Mouse (Mus musculus) inflammation-experienced regulatory T-cells, adult 16 weeks (primary cell): ENCODE measurements around the gene Dctn3. TPM values are rescaled to one million over a fixed set of nuclear protein-coding genes. Genes with fewer than 3 reads are reported as not detected.

ENCODE experiments used
- polyA plus RNA-seq: library from polyadenylated mRNA; unstranded; fragments of 100-300 nt; shearing (Covaris generic); gene quantifications from one replicate; pipeline ENCODE4 v1.2.1, GENCODE M21; 2017

Gene Dctn3
- 130 TPM for polyA plus RNA-seq

DNA sequence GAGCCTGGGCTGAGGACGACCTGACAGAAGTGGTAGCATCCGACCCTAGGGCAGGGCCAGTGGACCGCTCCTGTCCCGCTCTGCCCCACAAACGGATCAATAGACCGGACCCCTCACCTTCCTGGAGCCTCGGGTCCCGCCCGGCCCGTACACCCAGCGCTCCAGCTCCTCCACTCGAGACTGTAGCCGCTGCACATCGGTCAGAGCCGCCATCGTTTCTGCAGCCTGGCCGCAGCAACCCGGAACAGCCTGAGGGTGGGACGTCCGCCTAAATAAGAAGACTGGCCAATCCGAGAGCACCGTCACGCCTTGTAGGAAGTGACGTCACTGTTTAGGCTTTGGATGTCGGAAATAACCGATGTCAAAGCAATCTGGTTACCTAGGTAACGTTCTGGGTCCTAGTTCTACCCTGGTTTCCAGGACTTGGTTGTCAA, at the start of gene Dctn3:
Gene Dctn3, minus strand, starts transcription at position 253 of the 434 bp plus-strand sequence.

DNA sequence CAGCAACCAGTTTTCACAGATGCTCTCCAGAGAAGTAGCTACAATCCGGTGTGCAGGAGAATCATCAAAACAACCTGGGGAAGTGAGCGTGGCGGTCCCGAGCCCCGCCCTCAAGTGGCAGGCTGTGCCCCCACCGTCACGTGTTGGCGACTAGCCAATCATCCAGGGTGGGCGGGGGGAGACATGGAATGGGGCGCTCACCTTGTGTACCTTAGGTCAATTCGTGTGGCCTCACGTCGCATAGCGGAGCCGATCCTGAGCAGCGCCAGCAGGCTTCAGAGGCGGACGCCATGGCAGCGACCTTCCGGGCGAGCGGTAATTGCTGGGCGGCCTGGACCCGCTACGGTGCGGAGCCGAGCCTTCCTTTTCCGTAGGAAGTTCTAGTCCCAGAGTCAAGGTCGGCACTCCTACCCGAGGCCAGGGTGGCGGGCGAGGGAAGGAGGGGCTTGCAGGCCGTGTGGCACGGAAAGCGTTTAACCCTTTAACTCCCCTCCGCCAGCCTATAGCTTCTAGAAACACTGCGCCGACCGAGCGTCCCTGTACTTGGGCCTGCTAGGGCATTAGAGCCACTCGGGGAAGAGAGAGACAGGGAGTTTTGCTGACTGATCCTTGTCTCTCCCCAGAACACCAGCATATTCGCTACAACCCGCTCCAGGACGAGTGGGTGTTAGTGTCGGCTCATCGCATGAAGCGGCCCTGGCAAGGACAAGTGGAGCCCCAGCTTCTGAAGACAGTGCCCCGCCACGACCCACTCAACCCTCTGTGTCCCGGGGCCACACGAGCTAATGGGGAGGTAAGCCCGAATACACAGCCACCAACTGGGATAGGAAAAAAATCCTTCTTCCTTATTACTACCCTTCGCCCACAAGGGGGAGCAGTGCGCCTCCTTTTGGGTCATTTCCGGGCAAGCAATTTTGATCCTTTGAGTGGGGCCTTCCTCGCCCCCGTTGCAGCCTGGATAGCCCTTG, 32.7 kb upstream of the Dctn3 start, which contains the start of gene Sigmar1:
Gene Sigmar1, minus strand, starts transcription at position 820 of the 968 bp plus-strand sequence.

DNA sequence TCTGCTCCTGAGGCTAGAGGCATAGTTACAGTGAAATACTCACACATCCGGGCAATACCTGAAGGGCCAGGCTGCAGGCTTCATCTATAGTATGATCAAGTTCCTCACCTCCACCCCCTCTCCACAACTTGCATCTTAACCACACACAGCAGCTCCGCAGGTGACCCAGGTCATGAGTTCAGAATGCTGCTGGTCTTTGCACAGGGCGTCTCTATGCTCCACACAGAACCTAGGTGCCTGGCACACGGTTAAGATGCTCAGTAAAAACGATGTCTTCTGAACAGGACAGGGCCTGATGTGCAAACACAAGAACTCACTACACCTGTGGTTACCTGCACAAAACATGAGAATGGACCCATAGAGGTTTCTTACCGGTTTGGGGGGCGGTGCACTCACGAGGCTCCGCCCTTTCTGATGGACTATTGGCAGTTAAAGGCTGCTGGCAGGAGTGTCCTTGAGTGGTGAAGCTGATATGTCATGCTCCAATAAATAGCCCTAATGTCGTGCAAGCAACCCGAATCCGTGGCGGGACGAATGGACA, 31.9 kb upstream of the Dctn3 start, which contains the start of gene Galt:
Gene Galt, plus strand, starts transcription at position 432 of the 541 bp plus-strand sequence.

DNA sequence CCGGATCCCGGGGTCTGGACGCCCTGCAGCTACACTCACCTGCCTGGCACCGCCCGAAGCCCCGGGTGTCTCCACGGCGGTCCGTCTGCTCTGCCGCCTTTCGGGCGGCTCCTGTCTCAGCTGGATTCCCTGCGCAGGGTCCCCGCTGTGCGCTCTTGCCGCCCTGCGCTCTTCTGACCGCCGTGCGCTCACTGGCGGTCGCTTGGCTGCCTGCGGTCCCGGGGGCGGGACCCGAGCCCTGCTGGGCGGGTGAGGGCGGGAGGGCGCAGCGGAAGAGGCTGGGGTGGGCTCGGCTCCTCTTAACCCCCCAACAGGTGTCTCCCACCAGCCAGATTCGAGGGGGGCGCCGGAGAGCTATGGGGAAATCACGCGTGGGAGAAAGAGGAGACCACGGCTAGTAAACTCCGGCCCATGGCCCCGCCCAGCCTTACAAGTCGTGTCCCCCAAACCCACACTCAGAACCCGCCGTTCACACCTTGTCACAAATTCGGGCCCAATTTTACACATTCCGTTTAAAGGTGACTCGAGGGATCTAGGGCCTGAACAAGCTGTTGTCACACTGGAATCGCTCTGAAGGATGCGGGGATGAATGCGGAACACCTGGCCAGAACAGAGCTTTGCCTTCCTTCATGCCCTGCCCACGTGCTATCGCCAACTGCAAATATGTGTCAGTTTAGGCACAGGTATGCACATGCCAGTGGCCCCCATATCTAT, 8.2 kb upstream of the Dctn3 start, which contains the start of gene Arid3c:
Gene Arid3c, minus strand, starts transcription at position 91 of the 714 bp plus-strand sequence.

DNA sequence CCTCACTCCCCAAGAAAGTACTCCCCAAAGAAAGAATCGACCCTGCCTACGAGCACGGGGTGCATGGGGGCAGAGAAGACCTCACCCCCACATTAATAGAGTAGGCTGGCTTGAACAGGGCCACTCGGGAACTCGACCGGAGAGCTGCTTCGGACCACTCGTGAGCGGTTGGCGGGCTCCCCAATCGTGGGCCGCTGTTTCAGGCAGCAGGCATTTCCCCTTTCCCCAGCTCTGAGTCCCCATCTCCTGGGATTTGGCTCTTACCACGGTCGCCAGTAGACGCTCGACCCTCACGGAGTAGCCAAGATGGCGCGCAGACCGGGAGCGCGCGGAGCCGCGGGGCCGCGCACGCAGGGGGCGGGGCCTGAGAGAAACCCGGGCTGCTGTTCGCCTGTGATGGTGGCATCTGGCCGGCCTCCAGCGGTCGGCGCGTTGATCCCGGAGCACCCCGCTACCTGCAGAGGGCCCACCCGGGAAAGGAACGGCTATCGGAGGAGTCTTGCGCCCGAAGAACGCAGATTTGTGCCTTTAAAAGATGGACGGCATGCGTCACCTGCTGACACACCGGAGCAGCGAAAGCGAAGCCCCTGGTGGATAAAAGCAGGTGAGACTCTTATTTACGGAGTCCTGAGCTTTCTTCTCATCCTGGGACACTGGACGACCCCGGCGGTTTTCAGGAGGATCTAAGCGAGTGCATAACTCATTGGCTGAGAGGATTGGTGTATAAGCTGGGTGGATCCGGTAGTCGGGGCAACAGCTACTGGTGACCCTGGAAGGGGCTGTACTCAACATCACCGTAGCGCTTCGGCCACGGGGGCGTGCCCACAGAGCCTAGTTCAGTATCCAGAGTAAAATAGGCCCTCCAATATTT, 9.5 kb downstream of the Dctn3 start, which contains the start of gene Rpp25l:
Gene Rpp25l, minus strand, starts transcription at position 338 of the 871 bp plus-strand sequence.

DNA sequence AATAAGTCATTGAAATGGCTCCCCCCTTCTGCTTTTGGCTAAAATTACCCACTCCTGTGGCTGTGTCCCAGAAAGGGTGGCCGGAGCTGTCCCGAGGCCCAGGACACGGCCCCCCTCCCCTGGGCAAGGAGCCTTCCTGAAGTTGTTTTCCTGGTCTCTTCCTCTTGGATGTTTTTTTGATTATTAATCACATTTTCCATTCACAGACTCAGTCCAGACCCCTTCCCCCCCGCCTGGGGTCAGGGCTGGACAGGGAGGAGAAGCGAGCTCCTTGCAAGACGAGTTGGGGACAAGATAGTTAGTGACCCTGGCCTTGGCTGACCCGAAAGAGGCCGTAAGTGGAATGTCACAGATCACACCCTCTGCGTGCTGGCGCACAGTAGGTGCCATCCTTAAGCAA, 23.2 kb downstream of the Dctn3 start, which contains the start of gene Il11ra1:
Gene Il11ra1, plus strand, starts transcription at position 207 of the 400 bp plus-strand sequence.

DNA sequence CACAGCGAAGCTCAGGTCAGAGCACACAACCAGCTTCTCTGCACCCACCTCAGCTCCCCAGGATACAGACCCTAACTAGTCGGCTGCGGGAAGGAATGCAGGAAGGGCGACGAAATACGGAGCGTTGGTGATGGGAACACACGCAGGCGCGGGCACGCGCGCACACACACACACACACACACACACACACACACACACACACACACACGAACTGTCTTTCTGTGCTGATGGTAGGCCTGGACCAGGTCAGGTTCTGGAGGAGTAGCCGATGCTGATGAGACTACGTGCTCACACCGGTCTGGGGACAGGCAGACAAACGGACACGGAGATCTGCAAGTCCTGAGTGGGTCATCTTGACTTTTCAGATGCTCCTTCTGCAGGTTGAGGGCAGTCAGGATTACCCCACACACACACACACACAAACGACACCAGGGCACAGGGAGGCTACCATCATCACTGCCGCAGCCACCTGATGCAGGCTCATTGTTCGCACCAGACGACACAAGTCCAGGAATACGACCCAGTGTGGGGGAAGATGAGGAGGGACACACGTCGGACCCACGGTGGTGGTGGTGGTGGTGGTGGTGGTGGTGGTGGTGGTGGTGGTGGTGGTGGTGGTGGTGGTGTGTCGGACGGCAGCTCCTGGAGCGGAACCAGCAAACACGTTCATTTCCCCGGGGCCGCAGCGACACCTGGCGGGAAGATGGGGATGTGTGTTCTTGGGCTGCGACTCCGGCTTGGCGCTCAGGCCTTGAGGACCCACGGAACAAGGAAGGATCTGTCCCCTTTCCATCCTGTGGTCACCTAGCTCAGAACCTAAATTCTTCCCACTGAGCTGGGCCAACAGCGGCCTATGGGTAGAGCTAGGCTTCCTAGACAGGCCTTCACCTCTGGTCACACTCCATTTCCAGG, 25.8 kb downstream of the Dctn3 start, which contains the start of gene Cntfr:
Gene Cntfr, minus strand, starts transcription at position 160 of the 912 bp plus-strand sequence.

Other genes with a start within 250 kb of the Dctn3 start
- 0.07 TPM for gene AI464131, start 220.1 kb downstream of the Dctn3 start, polyA plus RNA-seq
- not detected for gene 1110017D15Rik, start 205.8 kb downstream of the Dctn3 start, polyA plus RNA-seq
- gene Fam219a, start 153.6 kb downstream of the Dctn3 start, polyA plus RNA-seq, result 1.8 TPM
- not detected for gene Dnaic1, start 153.4 kb downstream of the Dctn3 start, polyA plus RNA-seq
- not detected for gene Enho, start 82.8 kb downstream of the Dctn3 start, polyA plus RNA-seq
- gene Cntfr, start 26.1 kb downstream of the Dctn3 start, polyA plus RNA-seq, result not detected
- gene Il11ra1, start 23.2 kb downstream of the Dctn3 start, polyA plus RNA-seq, result 12.2 TPM
- gene Rpp25l, start 9.6 kb downstream of the Dctn3 start, polyA plus RNA-seq, result 41.2 TPM
- not detected for gene Arid3c, start 8.0 kb upstream of the Dctn3 start, polyA plus RNA-seq
- 80.5 TPM for gene Galt, start 32.1 kb upstream of the Dctn3 start, polyA plus RNA-seq
- 52.5 TPM for gene Sigmar1, start 33.0 kb upstream of the Dctn3 start, polyA plus RNA-seq
- gene Ccl27a, start 51.1 kb upstream of the Dctn3 start, polyA plus RNA-seq, result 6.8 TPM
- gene Gm21541, start 180.4 kb upstream of the Dctn3 start, polyA plus RNA-seq, result not detected
- 2.4 TPM for gene Gm20878, start 218.4 kb upstream of the Dctn3 start, polyA plus RNA-seq
- gene Fam205a4, start 242.9 kb upstream of the Dctn3 start, polyA plus RNA-seq, result 0.10 TPM